Mouse (Mus musculus) kidney, embryonic 16.5 days (tissue): Measurements from ENCODE around the gene Mlst8. TPM values are rescaled to one million over a fixed set of nuclear protein-coding genes. Genes with fewer than 3 reads are reported as not detected.

Experiments used
- ATAC-seq: fragments of 200-750 bp; cut with Nextera tagmentation; 2 replicates; pipeline ENCODE4 v1.8.0; 2017; ENCODE audit warnings: moderate TSS enrichment; ENCODE audit not compliant: low FRiP score, low TSS enrichment
- H3K27ac ChIP-seq: fragments of 300-500 bp; sonication (generic); 2 replicates; pipeline ENCODE4 v1.5.1; 2014; ENCODE audit warnings: low read length
- H3K27me3 ChIP-seq: fragments of 300-500 bp; sonication (generic); 2 replicates; pipeline ENCODE4 v1.6.1; 2014; ENCODE audit warnings: low read length, control low read depth, mixed read lengths; ENCODE audit not compliant: insufficient read depth
- H3K36me3 ChIP-seq: fragments of 300-500 bp; sonication (generic); 2 replicates; pipeline ENCODE4 v1.6.1; 2014; ENCODE audit warnings: low read length, control low read depth, mixed read lengths; ENCODE audit not compliant: insufficient read depth
- H3K4me1 ChIP-seq: fragments of 300-500 bp; sonication (generic); 2 replicates; pipeline ENCODE4 v1.6.1; 2014; ENCODE audit warnings: low read length, control low read depth, mixed read lengths; ENCODE audit not compliant: insufficient read depth
- H3K4me2 ChIP-seq: fragments of 300-500 bp; sonication (generic); replicated peaks from 2 replicates; pipeline ENCODE4 v1.6.1; 2014; ENCODE audit warnings: low read depth, low read length
- H3K4me3 ChIP-seq: fragments of 300-500 bp; sonication (generic); 2 replicates; pipeline ENCODE4 v1.5.1; 2014; ENCODE audit warnings: mild to moderate bottlenecking, low read length
- H3K9ac ChIP-seq: fragments of 300-500 bp; sonication (generic); replicated peaks from 2 replicates; pipeline ENCODE4 v1.6.1; 2014; ENCODE audit warnings: low read length
- H3K9me3 ChIP-seq: fragments of 300-500 bp; sonication (generic); 2 replicates; pipeline ENCODE4 v1.6.1; 2016; ENCODE audit warnings: low read length, control low read depth
- WGBS: fragments of 180-500 bp; shearing (Covaris S2); extraction: QIAGEN DNeasy Blood & Tissue Kit; methylation state at CpG from one replicate; pipeline ENCODE4 v1.1.7; 2014; 5-methylcytosine and 5-hydroxymethylcytosine counted together
- polyA plus RNA-seq: library from polyadenylated mRNA; unstranded; fragments of >200 nt; fragmentation: Nextera tagmentation; extraction: Ambion mirVana; gene quantifications from 2 replicates; pipeline ENCODE4 v1.2.1, GENCODE M21; 2015

Gene Mlst8
- 39.3 and 40.2 TPM in 2 replicates for polyA plus RNA-seq

DNA sequence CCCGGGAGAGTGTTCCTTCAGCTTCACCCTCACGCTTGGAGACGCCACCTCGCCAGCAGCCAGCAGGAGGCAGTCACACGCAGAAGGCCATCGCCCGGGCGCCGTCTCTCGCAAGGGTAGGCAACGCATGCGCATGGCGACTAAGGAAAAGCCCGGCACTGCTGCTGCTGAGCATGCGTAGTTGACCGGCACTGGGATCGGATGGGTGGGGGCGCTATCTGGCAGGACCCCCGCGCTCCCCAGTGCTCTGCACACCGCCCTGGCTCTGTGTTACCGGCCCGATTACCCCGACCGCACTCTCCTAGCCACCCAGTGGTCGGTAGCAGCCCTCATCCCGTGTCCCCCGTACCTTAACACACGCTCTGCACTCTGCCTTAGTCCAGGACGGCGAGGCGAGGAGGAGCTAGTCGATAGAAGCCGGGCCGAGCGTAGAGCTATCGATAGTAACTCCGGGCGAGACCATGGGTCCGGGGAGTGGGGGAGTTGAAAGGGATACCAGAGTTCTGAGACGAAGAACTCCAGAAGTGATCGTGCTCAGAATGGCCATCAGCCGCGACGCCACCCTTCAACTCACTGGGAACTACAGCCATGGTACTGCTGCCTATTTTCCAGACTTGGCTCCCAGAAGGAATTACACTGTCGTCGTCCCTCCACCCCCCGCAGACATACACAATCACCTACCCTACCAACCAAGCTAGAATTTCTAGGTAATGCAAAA lies at the start of gene Mlst8:
Gene Mlst8 (minus strand): TSS at position 416 of the 718 bp plus-strand sequence.
- H3K4me1 ChIP-seq, result peaks cover 23% of the 10 kb centered on the region
- H3K36me3 ChIP-seq, result peaks cover 28% of the 10 kb centered on the region; the same call in 1 of the 2 replicates
- no peaks in the 10 kb centered on the region for H3K9me3 ChIP-seq
- peak within 1 kb of the TSS; percentile 97 for H3K27ac ChIP-seq
- no peaks in the 10 kb centered on the region for H3K27me3 ChIP-seq
- peak within 1 kb of the TSS; percentile 79 for H3K4me3 ChIP-seq
- ATAC-seq, result peak; percentile 92
- peak within 1 kb of the TSS; percentile 89 for H3K9ac ChIP-seq
- H3K4me2 ChIP-seq, result peak within 1 kb of the TSS; percentile 62
- under 1% methylated on average over 48 of the region's 48 CpGs for WGBS

DNA sequence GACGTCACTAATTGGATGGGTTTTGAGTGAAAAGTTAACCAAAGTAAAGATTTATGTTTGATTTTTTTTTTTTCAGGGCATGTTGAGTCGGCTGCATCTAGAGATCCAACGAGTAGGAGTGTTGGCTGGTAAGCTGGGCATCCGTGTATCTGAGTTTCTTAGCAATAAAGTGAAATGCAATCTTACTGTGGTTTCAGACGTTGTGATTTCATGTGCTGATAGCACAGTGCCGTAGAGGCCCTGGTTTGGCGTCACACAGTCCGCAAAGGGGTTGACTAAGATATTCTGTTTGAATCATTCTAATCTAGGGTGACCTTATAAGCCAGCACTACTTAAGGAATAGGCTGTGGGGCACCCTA lies 49.7 kb upstream of the Mlst8 start:
- Histone ChIP-seq H3K27ac (peak overlapping the region; percentile 88), H3K27me3 (no peaks in the 10 kb centered on the region), H3K36me3 (peaks cover 17% of the 10 kb centered on the region; the same call in 1 of the 2 replicates), H3K9me3 (no peaks in the 10 kb centered on the region), H3K4me1 (peaks cover 56% of the 10 kb centered on the region), H3K9ac (peak overlapping the region; percentile 86), H3K4me2 (peak overlapping the region; percentile 78), H3K4me3 (peak overlapping the region; percentile 80)
- under 1% methylated on average over 8 of the region's 8 CpGs for WGBS
- no peak for ATAC-seq

GRCm38 (mm10) chr17:24527723-24528559 lies 49.1 kb upstream of the Mlst8 start, which contains the start of gene Traf7:
Gene Traf7 (minus strand): TSS chr17:24527938.
- Histone ChIP-seq H3K27me3 (no peaks in the 10 kb centered on the region), H3K4me2 (peak within 1 kb of the TSS; percentile 78), H3K9me3 (no peaks in the 10 kb centered on the region), H3K36me3 (peaks cover 17% of the 10 kb centered on the region; the same call in 1 of the 2 replicates), H3K27ac (peak within 1 kb of the TSS; percentile 88), H3K4me1 (peaks cover 50% of the 10 kb centered on the region), H3K4me3 (peak within 1 kb of the TSS; percentile 80), H3K9ac (peak within 1 kb of the TSS; percentile 91)
- peak; percentile 98 for ATAC-seq
- under 1% methylated on average over 40 of the region's 40 CpGs for WGBS

GRCm38 (mm10) chr17:24527315-24527714 lies 48.4 kb upstream of the Mlst8 start:
- peak overlapping the region; percentile 80 for H3K4me3 ChIP-seq
- no peaks in the 10 kb centered on the region for H3K27me3 ChIP-seq
- H3K9ac ChIP-seq, result peak overlapping the region; percentile 91
- ATAC-seq, result no peak
- peaks cover 45% of the 10 kb centered on the region for H3K4me1 ChIP-seq
- H3K36me3 ChIP-seq, result peaks cover 17% of the 10 kb centered on the region; the same call in 1 of the 2 replicates
- peak overlapping the region; percentile 71 for H3K4me2 ChIP-seq
- peak overlapping the region; percentile 72 for H3K27ac ChIP-seq
- no peaks in the 10 kb centered on the region for H3K9me3 ChIP-seq
- 0% methylated on average over 19 of the region's 19 CpGs for WGBS

- 89% methylated on average over 2 of the region's 2 CpGs for WGBS
- Histone ChIP-seq H3K9me3 (no peaks in the 10 kb centered on the region), H3K9ac (no peak overlapping the region), H3K4me1 (peaks cover 26% of the 10 kb centered on the region), H3K4me3 (no peak overlapping the region), H3K27me3 (no peaks in the 10 kb centered on the region), H3K4me2 (no peak overlapping the region), H3K27ac (no peak overlapping the region), H3K36me3 (peaks cover 4% of the 10 kb centered on the region; the same call in 1 of the 2 replicates)
- no peak for ATAC-seq
Observed at GRCm38 (mm10) chr17:24524734-24525133, 45.9 kb upstream of the Mlst8 start.

- Histone ChIP-seq H3K9me3 (no peaks in the 10 kb centered on the region), H3K27ac (no peak overlapping the region), H3K36me3 (peaks cover 10% of the 10 kb centered on the region; the same call in 1 of the 2 replicates), H3K4me1 (no peaks in the 10 kb centered on the region; the same call in 1 of the 2 replicates), H3K9ac (no peak overlapping the region), H3K4me3 (no peak overlapping the region), H3K4me2 (no peak overlapping the region), H3K27me3 (no peaks in the 10 kb centered on the region)
- no peak for ATAC-seq
- 87% methylated on average over 4 of the region's 4 CpGs for WGBS
Observed at GRCm38 (mm10) chr17:24520450-24520849, 41.6 kb upstream of the Mlst8 start.

DNA sequence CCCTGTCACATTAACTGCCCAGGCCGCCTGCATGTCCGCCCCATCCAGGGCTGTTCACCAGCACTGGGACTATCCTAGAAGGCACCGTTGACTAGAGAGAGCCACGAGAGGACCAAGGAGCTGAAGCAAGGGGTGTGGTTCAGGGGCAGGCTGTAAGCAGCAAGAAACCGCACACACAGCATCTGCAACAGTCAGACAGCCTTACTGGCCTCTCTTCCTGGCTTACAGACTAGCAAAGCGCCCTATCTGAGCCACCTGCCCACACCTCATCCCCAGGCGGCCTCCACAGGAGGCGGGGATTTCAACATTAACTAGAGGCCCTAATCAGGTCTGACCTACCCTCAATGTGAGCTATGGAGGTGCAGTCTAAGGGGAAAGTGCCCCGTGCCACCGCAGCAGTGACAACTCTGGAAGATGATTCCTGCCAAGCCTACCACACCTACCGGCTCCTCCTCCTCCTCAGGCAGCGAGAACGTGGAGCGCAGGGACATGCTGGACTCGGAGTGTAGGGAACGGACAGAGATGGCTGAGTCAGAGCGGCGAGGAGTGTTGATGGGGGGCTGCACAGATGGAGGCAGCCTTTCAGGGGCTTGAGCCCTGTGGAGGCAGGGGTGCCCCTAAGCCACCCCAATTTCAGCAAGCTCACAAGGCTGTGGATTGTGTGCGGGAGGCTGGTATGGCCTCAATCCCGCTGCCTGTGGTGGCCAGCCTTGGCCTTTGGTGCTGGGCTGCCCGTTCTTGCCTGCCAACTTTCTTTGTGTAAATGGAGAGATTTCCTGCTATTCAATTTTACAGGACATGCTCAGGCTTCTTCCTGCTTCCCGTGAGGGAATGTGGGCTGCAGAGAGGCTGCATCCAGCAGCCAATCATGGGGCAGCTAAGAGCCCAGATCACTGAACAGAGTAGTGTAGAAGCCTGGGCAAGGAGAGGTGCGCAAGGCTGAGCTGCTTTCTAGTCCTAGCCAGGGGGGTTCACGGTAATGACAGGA lies 35.7 kb upstream of the Mlst8 start:
- peak overlapping the region; percentile 8; the same call in 1 of the 2 replicates for H3K4me3 ChIP-seq

GRCm38 (mm10) chr17:24513609-24514008 lies 34.7 kb upstream of the Mlst8 start:
- no peaks in the 10 kb centered on the region for H3K9me3 ChIP-seq

More for the DNA sequence above, 35.7 kb upstream of the Mlst8 start:
- Histone ChIP-seq H3K4me2 (peak overlapping the region; percentile 26), H3K9me3 (no peaks in the 10 kb centered on the region), H3K27me3 (no peaks in the 10 kb centered on the region), H3K9ac (peak overlapping the region; percentile 51; the same call in 1 of the 2 replicates), H3K4me1 (no peaks in the 10 kb centered on the region), H3K36me3 (peaks cover 44% of the 10 kb centered on the region), H3K27ac (peak overlapping the region; percentile 74)
- ATAC-seq, result peak; percentile 20
- 81% methylated on average over 24 of the region's 24 CpGs for WGBS

More at GRCm38 (mm10) chr17:24513609-24514008, 34.7 kb upstream of the Mlst8 start:
- peak overlapping the region; percentile 26; the same call in 1 of the 2 replicates for H3K4me2 ChIP-seq
- no peaks in the 10 kb centered on the region for H3K4me1 ChIP-seq
- no peaks in the 10 kb centered on the region for H3K27me3 ChIP-seq
- H3K4me3 ChIP-seq, result 0 out of 2 replicates have a peak overlapping the region, but pooled peaks have one; percentile 8
- no peak overlapping the region for H3K27ac ChIP-seq
- WGBS, result 51% methylated on average over 5 of the region's 5 CpGs
- 0 out of 2 replicates have a peak overlapping the region, but pooled peaks have one; percentile 51 for H3K9ac ChIP-seq
- peak; percentile 49; the same call in 1 of the 2 replicates for ATAC-seq
- H3K36me3 ChIP-seq, result peaks cover 50% of the 10 kb centered on the region
